Mouse (Mus musculus) megakaryocyte-erythroid progenitor cell, adult 5 weeks (primary cell): ENCODE measurements around the gene Lhb. TPM values are rescaled to one million over a fixed set of nuclear protein-coding genes. Genes with fewer than 3 reads are reported as not detected.

Source experiments
- polyA plus RNA-seq: library from polyadenylated mRNA; stranded (reverse); fragments of >175 nt; gene quantifications from 2 replicates; pipeline ENCODE4 v1.2.3, GENCODE M21; 2012

Lhb gene
- polyA plus RNA-seq, result 0.11 TPM in 1 of 2 replicates, not detected in the other

DNA sequence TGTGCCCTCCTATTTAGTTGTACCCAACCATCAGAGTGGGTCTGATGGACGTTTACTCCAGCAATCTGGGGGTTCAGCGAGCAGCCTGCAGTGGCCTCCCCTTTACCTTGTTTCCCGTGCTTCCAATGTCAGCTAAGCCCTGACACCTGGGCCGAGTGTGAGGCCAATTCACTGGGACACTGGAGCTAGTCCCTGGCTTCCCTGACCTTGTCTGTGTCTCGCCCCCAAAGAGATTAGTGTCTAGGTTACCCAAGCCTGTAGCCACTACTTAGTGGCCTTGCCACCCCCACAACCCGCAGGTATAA, at the start of gene Lhb:
TSS of gene Lhb (plus strand) at position 206 of the 305 bp plus-strand sequence.

DNA sequence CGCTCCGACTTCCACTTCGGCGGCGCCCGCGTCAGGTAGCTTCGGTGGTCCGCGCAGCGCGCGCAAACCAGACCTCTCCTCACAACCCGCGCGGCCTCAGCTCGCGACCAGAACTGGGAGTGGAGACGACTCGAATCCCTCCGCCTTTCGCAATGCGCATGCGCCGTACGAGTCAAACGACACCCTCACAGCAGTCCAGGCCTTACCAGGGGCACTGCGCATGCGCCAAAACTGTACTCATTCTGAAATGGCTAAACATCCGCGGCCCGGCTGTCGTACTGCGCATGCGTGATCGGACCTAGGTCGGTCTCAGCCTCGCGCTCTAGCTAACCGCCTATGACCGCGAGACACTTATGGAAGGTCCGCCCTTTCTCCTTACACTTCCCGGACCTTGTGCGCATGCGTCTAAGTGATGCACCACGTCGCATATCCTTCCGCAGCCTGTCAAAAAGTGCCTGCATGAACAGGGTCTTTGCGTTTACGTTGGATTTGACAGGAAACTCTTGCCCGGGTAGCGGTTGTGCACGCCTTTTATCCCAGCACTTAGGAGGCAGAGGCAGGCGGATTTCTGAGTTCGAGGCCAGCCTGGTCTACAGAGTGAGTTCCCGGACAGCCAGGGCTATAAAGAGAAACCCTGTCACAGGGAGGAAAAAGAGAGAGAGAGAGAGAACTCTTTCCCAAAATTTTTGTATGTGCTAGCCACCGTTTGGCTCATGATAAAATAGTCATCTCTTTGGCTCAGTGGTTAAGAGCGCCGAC, 24.9 kb upstream of the Lhb start, which contains the start of gene Snrnp70:
TSS of gene Snrnp70 (minus strand) at position 165 of the 759 bp plus-strand sequence.

DNA sequence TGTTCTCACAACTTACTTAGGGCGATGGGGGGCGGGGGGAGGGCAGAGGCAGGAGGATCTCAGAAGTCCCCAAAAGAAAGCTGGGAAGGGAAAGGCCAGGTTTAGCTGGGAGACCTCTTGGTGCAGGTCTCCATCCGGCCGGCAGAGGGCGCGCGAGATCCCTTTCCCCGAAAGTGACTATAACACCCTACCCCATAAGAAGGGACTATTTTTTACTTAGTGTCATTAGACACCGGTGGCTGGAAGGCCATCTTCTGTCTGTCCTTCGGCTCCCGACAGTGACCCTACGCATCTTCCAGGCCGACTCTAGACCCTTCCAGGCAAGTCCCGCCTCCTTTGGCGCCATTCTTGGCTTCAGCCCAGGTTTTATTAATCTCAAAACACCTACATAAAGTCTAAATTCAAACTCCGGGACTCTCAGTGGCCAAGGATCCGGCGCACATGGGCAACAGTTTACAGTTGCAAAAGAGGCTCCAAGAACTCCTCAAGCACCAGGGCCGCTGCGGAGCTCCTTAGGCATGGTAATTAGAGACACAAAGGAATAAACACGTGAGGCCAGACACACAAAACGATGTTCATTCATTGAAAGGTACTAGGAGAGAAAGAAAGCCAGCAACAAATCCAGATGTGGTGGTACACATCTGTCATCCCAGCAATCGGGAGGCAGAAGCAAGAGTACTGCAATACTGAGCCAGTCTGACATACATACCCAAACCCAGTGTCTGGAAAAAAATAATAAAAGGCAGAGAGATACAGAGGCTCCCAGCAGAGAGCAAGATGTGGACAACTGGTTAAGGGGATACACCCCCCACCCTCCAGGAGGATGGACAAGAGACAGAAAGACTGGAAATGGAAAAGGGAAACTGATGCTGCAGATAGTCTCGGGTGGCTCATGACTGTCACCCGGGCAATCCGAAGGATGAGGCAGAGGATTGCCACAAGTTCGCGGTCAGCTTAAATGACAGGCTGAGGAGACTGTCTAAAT, 15.2 kb upstream of the Lhb start, which contains the start of gene Kcna7:
TSS of gene Kcna7 (plus strand) at position 563 of the 985 bp plus-strand sequence.

DNA sequence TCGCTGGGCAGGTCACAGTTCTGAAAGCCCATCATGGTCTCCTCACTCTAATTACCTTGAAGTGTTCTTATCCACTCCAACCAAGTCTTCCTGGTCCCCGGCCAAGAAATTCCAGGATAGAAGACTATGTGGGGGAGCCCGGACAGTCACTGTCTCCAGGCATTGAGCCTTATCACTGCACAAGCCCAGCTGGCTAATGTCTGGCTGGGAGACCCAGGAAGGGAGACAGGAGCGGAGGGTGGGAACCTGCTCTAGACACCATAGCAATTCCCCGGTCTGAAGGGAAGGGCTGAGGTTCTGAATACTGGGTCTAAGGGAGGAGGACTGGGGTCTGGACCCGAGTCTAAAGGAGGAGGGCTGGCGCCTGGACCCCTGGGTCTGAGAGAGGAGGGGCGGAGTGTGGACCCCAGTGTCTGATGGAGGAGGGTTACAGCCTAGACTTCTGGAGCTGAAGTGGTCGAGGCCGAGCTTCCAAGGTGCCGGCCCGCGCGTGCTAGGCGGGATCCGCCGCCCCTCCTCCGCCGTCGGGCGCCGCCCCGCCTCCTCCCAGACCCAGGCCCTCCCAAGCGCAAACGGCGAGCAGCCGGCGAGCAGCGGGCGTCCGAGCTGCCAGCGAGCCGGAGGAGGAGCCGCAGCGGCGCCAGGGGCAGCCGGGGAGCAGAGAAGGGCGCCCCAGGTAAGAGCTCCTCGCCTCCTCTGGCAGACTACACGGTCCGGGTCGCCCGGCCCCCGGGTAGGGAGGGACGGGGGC, 7.3 kb upstream of the Lhb start, which contains the start of gene Ntf5:
TSS of gene Ntf5 (plus strand) at position 583 of the 751 bp plus-strand sequence.

DNA sequence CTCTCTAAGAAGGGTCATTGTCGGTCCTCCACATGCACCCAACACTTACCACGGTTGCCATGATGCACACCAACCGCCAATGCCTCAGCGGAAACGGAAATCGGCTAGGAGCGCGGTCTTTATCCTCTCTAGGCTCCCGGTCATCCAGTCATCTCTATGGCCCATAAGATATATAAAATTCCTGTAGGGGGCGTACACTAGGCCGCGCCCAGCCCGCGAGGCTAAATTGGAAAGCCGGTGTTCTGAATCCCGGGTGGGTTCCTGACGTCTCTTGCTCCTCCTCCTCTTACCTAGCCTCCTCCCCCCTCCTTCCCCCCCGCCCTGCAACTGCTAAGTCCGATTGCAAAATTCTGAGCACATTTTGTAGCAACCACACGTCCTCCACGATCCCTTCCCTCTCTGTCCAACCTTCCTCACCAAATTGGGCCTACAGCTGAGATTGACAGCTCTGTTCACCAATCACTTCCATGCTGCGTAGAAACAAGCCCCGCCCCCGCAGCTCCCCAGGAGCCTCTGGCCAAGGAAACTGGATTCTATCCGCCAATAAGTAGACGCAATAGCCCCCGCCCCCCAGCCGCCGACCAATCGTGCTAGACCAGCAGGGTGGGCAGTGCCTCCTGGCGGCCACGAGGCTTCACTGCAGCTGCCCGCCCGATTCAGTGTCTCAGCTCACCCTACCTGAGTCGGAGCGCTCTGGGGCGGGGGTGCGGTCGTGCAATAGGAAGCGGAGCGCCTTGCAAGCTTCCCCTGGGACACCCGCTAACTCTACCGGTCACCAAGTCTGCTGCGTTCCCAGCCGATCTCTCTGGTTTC, 13.8 kb downstream of the Lhb start, which contains the start of gene Gys1:
TSS of gene Gys1 (plus strand) at position 642 of the 813 bp plus-strand sequence.

DNA sequence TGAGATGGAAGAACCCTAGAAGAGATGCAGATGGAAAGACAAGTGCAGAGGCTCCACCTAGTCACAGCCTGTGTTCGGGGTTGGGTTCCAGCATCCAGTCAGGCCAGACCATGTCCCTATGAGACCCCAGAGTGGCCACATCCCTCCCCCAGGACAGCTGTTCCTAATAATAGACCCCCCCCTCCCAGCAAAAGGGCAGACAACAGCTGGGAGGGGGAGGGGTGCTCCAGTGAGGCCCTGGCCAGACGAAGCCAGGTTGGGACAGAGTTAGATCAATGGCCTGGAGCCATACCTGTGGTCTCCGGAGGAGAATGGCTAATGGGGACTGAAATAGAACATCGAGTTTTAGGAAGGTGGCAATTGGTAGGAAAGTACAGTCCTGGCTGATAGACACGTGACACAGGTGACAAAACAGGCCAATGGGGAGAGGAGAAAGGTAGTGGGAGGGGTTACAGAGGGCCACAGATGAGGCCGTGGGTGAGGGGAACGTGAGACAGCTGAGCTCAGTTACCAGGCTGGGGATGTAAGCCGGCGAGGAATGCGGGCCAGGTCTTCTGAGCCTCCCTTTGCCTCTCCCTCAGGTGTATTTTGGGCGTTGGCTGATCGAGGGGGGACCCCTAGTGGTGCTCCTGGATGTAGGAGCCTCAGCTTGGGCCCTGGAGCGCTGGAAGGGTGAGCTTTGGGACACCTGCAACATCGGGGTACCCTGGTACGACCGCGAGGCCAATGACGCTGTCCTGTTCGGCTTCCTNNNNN, 17.1 kb downstream of the Lhb start, which contains the start of gene Ruvbl2:
TSS of gene Ruvbl2 (minus strand) at position 576 of the 756 bp plus-strand sequence.

DNA sequence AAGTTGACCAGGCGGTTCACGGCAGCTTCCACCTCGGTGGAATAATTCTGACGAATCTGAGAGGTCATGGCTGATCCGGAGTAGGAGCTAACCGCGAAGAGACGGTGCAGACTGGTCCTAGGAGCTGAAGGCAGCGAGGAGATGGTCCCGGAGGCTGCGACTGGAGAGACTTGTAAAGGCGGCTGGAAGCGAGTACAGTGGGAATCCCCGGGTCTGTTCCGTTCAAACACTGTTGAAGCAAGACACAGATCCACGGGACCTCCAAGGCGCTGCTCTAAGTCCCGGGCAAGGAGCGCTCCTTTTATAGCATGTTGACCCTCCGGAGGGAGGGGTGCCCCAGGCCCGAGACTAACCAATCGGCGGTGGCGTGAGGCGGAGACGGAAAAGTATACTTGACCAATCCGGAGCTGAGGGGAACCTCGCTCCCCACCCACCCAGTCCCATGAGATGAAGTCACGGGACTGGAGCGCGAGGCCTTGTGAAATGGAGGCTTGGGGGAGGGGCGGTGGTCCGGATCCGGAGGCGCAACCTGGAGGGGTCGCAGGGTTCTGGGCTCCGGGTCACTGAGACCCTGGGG, 39.0 kb downstream of the Lhb start, which contains the start of gene Ftl1:
TSS of gene Ftl1 (minus strand) at position 321 of the 577 bp plus-strand sequence.

DNA sequence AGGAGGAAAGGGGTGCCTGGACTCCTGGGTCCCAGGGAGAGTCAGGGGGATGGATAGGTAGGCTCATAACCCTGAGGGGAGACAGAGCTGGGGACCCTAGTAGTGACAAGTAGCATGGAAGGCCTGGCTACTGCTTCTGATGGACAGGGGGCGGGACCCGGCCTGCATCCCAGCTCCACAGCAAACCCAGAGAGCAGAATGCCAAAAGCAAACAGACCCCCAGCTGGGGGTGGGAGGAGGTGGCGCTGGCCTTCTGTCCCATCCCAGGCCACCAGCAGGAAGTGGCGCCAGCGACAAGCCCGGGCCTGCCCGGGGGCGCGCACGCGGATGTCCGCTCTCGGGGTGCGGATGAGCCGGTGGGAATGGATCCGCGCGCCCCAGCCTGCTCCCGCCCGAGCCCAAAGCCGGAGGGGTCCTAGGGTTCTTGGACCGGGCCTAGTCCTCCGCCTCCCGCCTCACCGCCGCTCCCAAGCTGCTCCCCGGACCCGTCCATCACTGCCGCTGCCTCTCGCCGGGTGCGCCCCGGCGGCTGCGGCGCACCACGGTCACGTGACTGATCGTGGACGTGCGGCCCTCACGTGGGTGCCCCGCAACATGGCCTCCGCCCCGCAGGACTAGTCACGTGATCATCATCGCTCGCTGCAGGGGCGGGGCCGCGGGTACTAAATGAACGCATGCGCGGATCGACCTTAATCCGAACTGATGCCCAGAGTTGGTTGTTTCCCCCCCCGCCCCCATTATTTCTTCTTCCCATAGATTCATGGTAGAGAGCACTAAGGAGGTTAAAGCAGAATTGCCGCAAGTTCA, 45.9 kb downstream of the Lhb start, which contains the start of gene Bax:
TSS of gene Bax (minus strand) at position 616 of the 807 bp plus-strand sequence.

Other genes with a start within 250 kb of the Lhb start
- 0.16 and 0.29 TPM in 2 replicates for gene Gfy, start 241.3 kb upstream of the Lhb start, polyA plus RNA-seq
- not detected in 2 replicates for gene Pth2, start 239.8 kb upstream of the Lhb start, polyA plus RNA-seq
- gene Ccdc155, start 215.9 kb upstream of the Lhb start, polyA plus RNA-seq, result 0.56 and 1.3 TPM in 2 replicates
- 14.7 and 21.4 TPM in 2 replicates for gene Dkkl1, start 208.7 kb upstream of the Lhb start, polyA plus RNA-seq
- gene Tead2, start 205.1 kb upstream of the Lhb start, polyA plus RNA-seq, result 0.82 and 2.2 TPM in 2 replicates
- 173 and 185 TPM in 2 replicates for gene Cd37, start 181.7 kb upstream of the Lhb start, polyA plus RNA-seq
- gene Slc6a16, start 179.7 kb upstream of the Lhb start, polyA plus RNA-seq, result not detected in 2 replicates
- gene Slc6a21, start 143.3 kb upstream of the Lhb start, polyA plus RNA-seq, result 0.09 TPM in 1 of 2 replicates, not detected in the other
- gene Trpm4, start 87.0 kb upstream of the Lhb start, polyA plus RNA-seq, result 3.3 and 5.4 TPM in 2 replicates
- gene Hrc, start 85.5 kb upstream of the Lhb start, polyA plus RNA-seq, result not detected in 2 replicates
- 0.56 TPM in 2 replicates for gene Ppfia3, start 53.8 kb upstream of the Lhb start, polyA plus RNA-seq
- gene Lin7b, start 50.2 kb upstream of the Lhb start, polyA plus RNA-seq, result 2.3 and 2.6 TPM in 2 replicates
- gene Snrnp70, start 25.1 kb upstream of the Lhb start, polyA plus RNA-seq, result 920 and 1,244 TPM in 2 replicates
- gene Kcna7, start 15.2 kb upstream of the Lhb start, polyA plus RNA-seq, result 0.04 and 0.28 TPM in 2 replicates
- gene Ntf5, start 7.1 kb upstream of the Lhb start, polyA plus RNA-seq, result 0.04 TPM in 1 of 2 replicates, not detected in the other
- gene Gys1, start 14.0 kb downstream of the Lhb start, polyA plus RNA-seq, result 28.3 and 36.5 TPM in 2 replicates
- 407 and 425 TPM in 2 replicates for gene Ruvbl2, start 17.3 kb downstream of the Lhb start, polyA plus RNA-seq
- 3,550 and 4,748 TPM in 2 replicates for gene Ftl1, start 39.1 kb downstream of the Lhb start, polyA plus RNA-seq
- gene Bax, start 46.1 kb downstream of the Lhb start, polyA plus RNA-seq, result 188 and 194 TPM in 2 replicates
- gene Tulp2, start 61.1 kb downstream of the Lhb start, polyA plus RNA-seq, result 0.05 TPM in 1 of 2 replicates, not detected in the other
- not detected in 2 replicates for gene Gm45808, start 66.0 kb downstream of the Lhb start, polyA plus RNA-seq
- gene Dhdh, start 68.0 kb downstream of the Lhb start, polyA plus RNA-seq, result 4.6 TPM in 2 replicates
- gene Nucb1, start 89.6 kb downstream of the Lhb start, polyA plus RNA-seq, result 728 and 929 TPM in 2 replicates
- gene Ppp1r15a, start 105.4 kb downstream of the Lhb start, polyA plus RNA-seq, result 397 and 438 TPM in 2 replicates
- gene Plekha4, start 105.5 kb downstream of the Lhb start, polyA plus RNA-seq, result 0.93 and 1.1 TPM in 2 replicates
- gene Hsd17b14, start 134.1 kb downstream of the Lhb start, polyA plus RNA-seq, result 2.8 and 3.1 TPM in 2 replicates
- 58.9 and 61.2 TPM in 2 replicates for gene Bcat2, start 149.3 kb downstream of the Lhb start, polyA plus RNA-seq
- gene Fgf21, start 194.7 kb downstream of the Lhb start, polyA plus RNA-seq, result not detected in 2 replicates
- not detected in 2 replicates for gene Fut1, start 196.5 kb downstream of the Lhb start, polyA plus RNA-seq
- gene Izumo1, start 201.0 kb downstream of the Lhb start, polyA plus RNA-seq, result 0.14 and 0.18 TPM in 2 replicates
- gene Rasip1, start 206.7 kb downstream of the Lhb start, polyA plus RNA-seq, result 0.60 and 0.75 TPM in 2 replicates
- 0.30 TPM in 1 of 2 replicates, not detected in the other for gene Mamstr, start 219.2 kb downstream of the Lhb start, polyA plus RNA-seq
- gene Fut2, start 245.6 kb downstream of the Lhb start, polyA plus RNA-seq, result 0.10 TPM in 1 of 2 replicates, not detected in the other